Mouse (Mus musculus) neural tube, embryonic 14.5 days (tissue): ENCODE measurements at regions not wholly inside any gene's neighbourhood (a gene's known extent, or its start where the extent isn't known, plus 50 kb on each side); places are given as distances from the start of the nearest gene placed in this dataset.

Experiments
- ATAC-seq: fragments of 200-750 bp; cut with Nextera tagmentation; 2 replicates; pipeline ENCODE4 v1.8.0; 2017; ENCODE audit warnings: low read depth, mild to moderate bottlenecking, moderate TSS enrichment, moderate library complexity
- H3K27ac ChIP-seq: fragments of 300-500 bp; sonication (generic); 2 replicates; pipeline ENCODE4 v1.5.1; 2014; ENCODE audit warnings: low read depth, mild to moderate bottlenecking, control low read depth, low read length, moderate library complexity, mixed read lengths
- H3K27me3 ChIP-seq: fragments of 300-500 bp; sonication (generic); 2 replicates; pipeline ENCODE4 v1.6.1; 2014; ENCODE audit warnings: low read length; ENCODE audit not compliant: control insufficient read depth, insufficient read depth
- H3K36me3 ChIP-seq: fragments of 300-500 bp; sonication (generic); 2 replicates; pipeline ENCODE4 v1.6.1; 2014; ENCODE audit warnings: low read length, mixed read lengths; ENCODE audit not compliant: control insufficient read depth, insufficient read depth
- H3K4me1 ChIP-seq: fragments of 300-500 bp; sonication (generic); 2 replicates; pipeline ENCODE4 v1.6.1; 2014; ENCODE audit warnings: low read length; ENCODE audit not compliant: control insufficient read depth, insufficient read depth
- H3K4me2 ChIP-seq: fragments of 300-500 bp; sonication (generic); 2 replicates; pipeline ENCODE4 v1.6.1; 2014; ENCODE audit warnings: mild to moderate bottlenecking, low read depth, low read length, control low read depth
- H3K4me3 ChIP-seq: fragments of 300-500 bp; sonication (generic); 2 replicates; pipeline ENCODE4 v1.5.1; 2014; ENCODE audit warnings: low read depth, low read length, control low read depth, mixed read lengths
- H3K9ac ChIP-seq: fragments of 300-500 bp; sonication (generic); replicated peaks from 2 replicates; pipeline ENCODE4 v1.6.1; 2014; ENCODE audit warnings: low read depth, mild to moderate bottlenecking, control low read depth, low read length, mixed read lengths
- H3K9me3 ChIP-seq: fragments of 300-500 bp; sonication (generic); 2 replicates; pipeline ENCODE4 v1.6.1; 2016; ENCODE audit warnings: low read length; ENCODE audit not compliant: control insufficient read depth
- WGBS: fragments of 180-500 bp; shearing (Covaris S2); extraction: QIAGEN DNeasy Blood & Tissue Kit; methylation state at CpG from one replicate; pipeline ENCODE4 v1.1.7; 2014; 5-methylcytosine and 5-hydroxymethylcytosine counted together

GRCm38 (mm10) chr17:51407046-51407445, 227.9 kb upstream of the Tbc1d5 start:
- Histone ChIP-seq H3K27ac (no peak overlapping the region), H3K27me3 (no peaks in the 10 kb centered on the region), H3K4me1 (no peaks in the 10 kb centered on the region), H3K4me2 (no peak overlapping the region), H3K9me3 (no peaks in the 10 kb centered on the region), H3K36me3 (no peaks in the 10 kb centered on the region), H3K9ac (no peak overlapping the region), H3K4me3 (no peak overlapping the region)
- WGBS: 81% methylated on average over 4 of the region's 4 CpGs
- no peak for ATAC-seq

GRCm38 (mm10) chr17:51405059-51405458, 225.9 kb upstream of the Tbc1d5 start:
- Histone ChIP-seq H3K9ac (no peak overlapping the region), H3K9me3 (no peaks in the 10 kb centered on the region), H3K27ac (no peak overlapping the region), H3K4me1 (no peaks in the 10 kb centered on the region), H3K36me3 (no peaks in the 10 kb centered on the region), H3K4me3 (no peak overlapping the region), H3K27me3 (no peaks in the 10 kb centered on the region), H3K4me2 (no peak overlapping the region)
- WGBS: 90% methylated on average over 3 of the region's 3 CpGs
- no peak for ATAC-seq

GRCm38 (mm10) chr17:51397973-51398372, 218.8 kb upstream of the Tbc1d5 start:
- no peak for ATAC-seq
- H3K4me2 ChIP-seq: no peak overlapping the region

GRCm38 (mm10) chr17:51393771-51394221, 214.6 kb upstream of the Tbc1d5 start:
- Histone ChIP-seq H3K4me2 (no peak overlapping the region), H3K4me3 (no peak overlapping the region), H3K27me3 (no peaks in the 10 kb centered on the region), H3K4me1 (no peaks in the 10 kb centered on the region), H3K9me3 (no peaks in the 10 kb centered on the region), H3K9ac (no peak overlapping the region), H3K27ac (0 out of 2 replicates have a peak overlapping the region, but pooled peaks have one; percentile 2), H3K36me3 (no peaks in the 10 kb centered on the region)
- 43% methylated on average over 11 of the region's 11 CpGs for WGBS
- ATAC-seq: peak; percentile 46; the same call in 1 of the 2 replicates

More at GRCm38 (mm10) chr17:51397973-51398372, 218.8 kb upstream of the Tbc1d5 start:
- H3K4me3 ChIP-seq: no peak overlapping the region
- H3K36me3 ChIP-seq: no peaks in the 10 kb centered on the region
- no peaks in the 10 kb centered on the region for H3K9me3 ChIP-seq
- no peak overlapping the region for H3K9ac ChIP-seq
- H3K4me1 ChIP-seq: no peaks in the 10 kb centered on the region
- 75% methylated on average over 7 of the region's 7 CpGs for whole genome bisulfite sequencing
- no peak overlapping the region for H3K27ac ChIP-seq
- no peaks in the 10 kb centered on the region for H3K27me3 ChIP-seq

DNA sequence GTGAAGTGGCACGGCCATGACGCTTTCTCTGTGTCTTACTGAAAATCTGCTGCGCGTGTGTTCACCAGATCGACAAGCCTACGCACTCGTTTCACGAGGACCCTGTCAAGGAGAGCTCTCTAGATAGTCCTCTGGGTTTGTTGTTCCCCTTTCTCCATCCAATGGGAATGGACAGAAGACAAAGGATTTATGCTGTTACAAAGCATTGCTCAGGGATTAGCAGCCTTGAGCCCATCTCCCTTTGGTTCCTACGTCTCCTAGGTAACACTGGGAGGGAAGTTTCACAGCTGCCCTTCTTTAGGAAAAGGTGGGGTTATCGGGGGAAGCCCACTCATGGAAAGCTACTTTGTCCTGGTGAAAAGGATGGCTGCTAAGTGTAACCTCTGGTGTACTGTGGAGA, 212.7 kb upstream of the Tbc1d5 start:
- Histone ChIP-seq H3K4me2 (no peak overlapping the region), H3K36me3 (no peaks in the 10 kb centered on the region), H3K4me3 (no peak overlapping the region), H3K27me3 (no peaks in the 10 kb centered on the region), H3K4me1 (no peaks in the 10 kb centered on the region), H3K27ac (no peak overlapping the region), H3K9me3 (no peaks in the 10 kb centered on the region), H3K9ac (no peak overlapping the region)
- WGBS: 91% methylated on average over 10 of the region's 10 CpGs
- no peak for ATAC-seq

- no peak for ATAC-seq
- no peak overlapping the region for H3K9ac ChIP-seq
- H3K4me2 ChIP-seq: no peak overlapping the region
- no peaks in the 10 kb centered on the region for H3K9me3 ChIP-seq
- H3K4me3 ChIP-seq: no peak overlapping the region
- H3K27me3 ChIP-seq: no peaks in the 10 kb centered on the region
- no peaks in the 10 kb centered on the region for H3K36me3 ChIP-seq
- H3K27ac ChIP-seq: no peak overlapping the region
- H3K4me1 ChIP-seq: no peaks in the 10 kb centered on the region
- 76% methylated on average over 6 of the region's 6 CpGs for WGBS
These were observed 203.4 kb upstream of the Tbc1d5 start for GRCm38 (mm10) chr17:51382552-51382951.

GRCm38 (mm10) chr17:51371937-51372479, 192.9 kb upstream of the Tbc1d5 start:
- Histone ChIP-seq H3K4me3 (no peak overlapping the region), H3K36me3 (no peaks in the 10 kb centered on the region), H3K27ac (no peak overlapping the region), H3K9me3 (no peaks in the 10 kb centered on the region), H3K27me3 (no peaks in the 10 kb centered on the region), H3K4me2 (no peak overlapping the region), H3K9ac (no peak overlapping the region), H3K4me1 (no peaks in the 10 kb centered on the region)
- 42% methylated on average over 7 of the region's 7 CpGs for WGBS
- no peak for ATAC-seq

GRCm38 (mm10) chr17:51370990-51371389, 191.8 kb upstream of the Tbc1d5 start:
- Histone ChIP-seq H3K27ac (no peak overlapping the region), H3K9ac (no peak overlapping the region), H3K4me2 (no peak overlapping the region), H3K36me3 (no peaks in the 10 kb centered on the region), H3K9me3 (no peaks in the 10 kb centered on the region), H3K4me3 (no peak overlapping the region), H3K4me1 (no peaks in the 10 kb centered on the region), H3K27me3 (no peaks in the 10 kb centered on the region)
- ATAC-seq: no peak
- WGBS: 83% methylated on average over 7 of the region's 7 CpGs

- Histone ChIP-seq H3K27ac (no peak overlapping the region), H3K36me3 (no peaks in the 10 kb centered on the region), H3K4me2 (no peak overlapping the region), H3K9ac (no peak overlapping the region), H3K27me3 (no peaks in the 10 kb centered on the region), H3K9me3 (no peaks in the 10 kb centered on the region), H3K4me3 (no peak overlapping the region), H3K4me1 (no peaks in the 10 kb centered on the region)
- no peak for ATAC-seq
- 68% methylated on average over 9 of the region's 9 CpGs for WGBS
These were observed 190.9 kb upstream of the Tbc1d5 start for GRCm38 (mm10) chr17:51370085-51370484.
